Mouse (Mus musculus): ENCODE measurements at regions not wholly inside any gene's neighbourhood (a gene's known extent, or its start where the extent isn't known, plus 50 kb on each side); places are given as distances from the start of the nearest gene placed in this dataset.

DNA sequence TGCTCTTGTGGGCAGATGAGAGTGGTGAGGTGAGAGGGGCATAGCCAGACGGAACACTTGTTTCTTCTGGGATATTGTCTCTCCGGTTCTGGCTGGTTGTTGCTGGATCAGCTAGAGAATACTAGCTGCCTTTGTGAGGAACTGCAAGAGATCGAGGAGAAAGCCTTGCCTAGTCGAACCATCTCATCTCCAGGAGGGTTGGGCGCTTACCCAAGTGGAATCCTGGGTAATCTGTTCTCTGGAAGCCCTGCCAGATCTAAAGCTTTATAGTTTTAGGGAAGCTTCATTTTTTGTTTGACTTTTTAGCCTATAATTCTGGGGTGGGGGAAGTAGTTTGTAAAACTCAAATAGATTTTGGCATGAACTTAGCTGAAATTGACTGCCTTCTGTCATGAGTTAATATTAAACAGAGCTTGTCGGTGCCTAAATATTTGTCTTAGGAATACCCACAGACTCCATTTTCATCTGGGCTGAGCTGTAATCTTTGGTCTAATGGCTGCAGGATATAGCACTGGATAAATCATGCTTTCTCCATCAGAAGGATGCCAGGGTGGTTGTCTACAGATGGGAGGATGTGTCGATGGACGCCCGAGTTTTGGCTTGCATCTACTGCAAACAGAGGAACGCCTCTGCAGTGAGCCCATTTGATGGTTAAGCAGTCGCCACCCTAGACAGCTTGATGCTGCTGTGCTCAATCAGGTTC, 279.1 kb upstream of the Zfp64 start:
- no peak for TF ChIP-seq CTCF (IDR thresholded peaks at IDR 0.05; ENCODE audit: borderline replicate concordance, control insufficient read depth, extremely low read depth, insufficient read depth, low read length, poor library complexity)
- no peak for TF ChIP-seq POLR2A (IDR thresholded peaks at IDR 0.05; ENCODE audit: control insufficient read depth, extremely low read depth, insufficient read depth, low read length, poor library complexity)

All from thymus, adult 2 months (tissue).